Mouse (Mus musculus): Measurements from ENCODE around the gene S100a5. TPM values are rescaled to one million over a fixed set of nuclear protein-coding genes. Genes with fewer than 3 reads are reported as not detected.

Gene S100a5
- polyA plus RNA-seq, 1 experiment from 2014 or later: 1.4 TPM

- 93% methylated on average over 5 of the region's 5 CpGs for WGBS
- Histone ChIP-seq H3K9me3 (replicated peaks; ENCODE audit: low read length) (no peaks in the 10 kb centered on the region), H3K27me3 (ENCODE audit: insufficient read depth, low read length) (no peaks in the 10 kb centered on the region), H3K27ac (no peak overlapping the region), H3K36me3 (ENCODE audit: insufficient read depth, low read length) (no peaks in the 10 kb centered on the region), H3K4me2 (ENCODE audit: low read length) (no peak overlapping the region), H3K4me3 (replicated peaks; ENCODE audit: low read depth, low read length) (no peak overlapping the region), H3K9ac (ENCODE audit: low read depth, low read length) (no peak overlapping the region), H3K4me1 (replicated peaks; ENCODE audit: insufficient read depth, low read length) (no peaks in the 10 kb centered on the region)
- ATAC-seq (replicated peaks; ENCODE audit: low FRiP score, low read depth) (no peak), DNase-seq (ENCODE audit: low spot score) (no peak)
- no peak for TF ChIP-seq CTCF (IDR thresholded peaks at IDR 0.05; ENCODE audit: low read depth)
Observed at GRCm38 (mm10) chr3:90581141-90581540, 27.2 kb upstream of the S100a5 start.

DNA sequence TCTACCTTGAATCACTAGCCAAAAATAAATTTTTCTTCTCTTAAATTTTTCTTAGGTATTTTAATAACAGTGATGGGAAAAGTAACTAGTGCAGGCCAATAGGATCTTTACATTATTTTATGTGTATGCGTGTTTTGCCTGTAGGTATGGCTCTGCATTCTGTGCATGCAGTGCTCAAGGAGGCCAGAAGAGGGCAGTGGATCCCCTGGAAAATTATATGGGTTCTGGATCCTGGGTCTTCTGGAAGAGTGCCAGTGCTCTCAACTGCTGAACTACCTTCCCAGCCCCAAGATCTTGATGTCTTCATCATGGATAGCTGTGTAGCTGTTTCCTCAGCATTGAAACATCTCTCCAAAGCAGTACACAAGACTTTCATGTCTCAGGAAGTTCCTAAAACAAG lies 26.2 kb upstream of the S100a5 start:
- peak; percentile 52 for TF ChIP-seq CTCF (IDR thresholded peaks at IDR 0.05; ENCODE audit: low read depth)
- Histone ChIP-seq H3K4me1 (replicated peaks; ENCODE audit: insufficient read depth, low read length) (no peaks in the 10 kb centered on the region), H3K4me2 (ENCODE audit: low read length) (no peak overlapping the region), H3K9ac (ENCODE audit: low read depth, low read length) (no peak overlapping the region), H3K36me3 (ENCODE audit: insufficient read depth, low read length) (no peaks in the 10 kb centered on the region), H3K27me3 (ENCODE audit: insufficient read depth, low read length) (no peaks in the 10 kb centered on the region), H3K9me3 (replicated peaks; ENCODE audit: low read length) (no peaks in the 10 kb centered on the region), H3K27ac (no peak overlapping the region), H3K4me3 (replicated peaks; ENCODE audit: low read depth, low read length) (no peak overlapping the region)
- 100% methylated on average over 1 of the region's 1 CpGs for WGBS
- ATAC-seq (replicated peaks; ENCODE audit: low FRiP score, low read depth): no peak
- DNase-seq (ENCODE audit: low spot score): no peak

GRCm38 (mm10) chr3:90582556-90582955 lies 25.8 kb upstream of the S100a5 start:
- WGBS: 75% methylated on average over 4 of the region's 4 CpGs

GRCm38 (mm10) chr3:90583893-90584292 lies 24.4 kb upstream of the S100a5 start:
- Histone ChIP-seq H3K9ac (ENCODE audit: low read depth, low read length) (no peak overlapping the region), H3K4me2 (ENCODE audit: low read length) (no peak overlapping the region), H3K4me1 (replicated peaks; ENCODE audit: insufficient read depth, low read length) (no peaks in the 10 kb centered on the region), H3K9me3 (replicated peaks; ENCODE audit: low read length) (no peaks in the 10 kb centered on the region), H3K36me3 (ENCODE audit: insufficient read depth, low read length) (no peaks in the 10 kb centered on the region), H3K27ac (no peak overlapping the region), H3K27me3 (ENCODE audit: insufficient read depth, low read length) (no peaks in the 10 kb centered on the region), H3K4me3 (replicated peaks; ENCODE audit: low read depth, low read length) (no peak overlapping the region)
- DNase-seq (ENCODE audit: low spot score) (no peak), ATAC-seq (replicated peaks; ENCODE audit: low FRiP score, low read depth) (no peak)
- WGBS: 55% methylated on average over 3 of the region's 3 CpGs
- TF ChIP-seq CTCF (IDR thresholded peaks at IDR 0.05; ENCODE audit: low read depth): no peak

More at GRCm38 (mm10) chr3:90582556-90582955, 25.8 kb upstream of the S100a5 start:
- H3K4me2 ChIP-seq (ENCODE audit: low read length): no peak overlapping the region
- no peaks in the 10 kb centered on the region for H3K36me3 ChIP-seq (ENCODE audit: insufficient read depth, low read length)
- no peak overlapping the region for H3K27ac ChIP-seq
- H3K9me3 ChIP-seq (replicated peaks; ENCODE audit: low read length): no peaks in the 10 kb centered on the region
- TF ChIP-seq CTCF (IDR thresholded peaks at IDR 0.05; ENCODE audit: low read depth): no peak
- H3K4me1 ChIP-seq (replicated peaks; ENCODE audit: insufficient read depth, low read length): no peaks in the 10 kb centered on the region
- no peak overlapping the region for H3K4me3 ChIP-seq (replicated peaks; ENCODE audit: low read depth, low read length)
- no peak for DNase-seq (ENCODE audit: low spot score)
- no peak overlapping the region for H3K9ac ChIP-seq (ENCODE audit: low read depth, low read length)
- ATAC-seq (replicated peaks; ENCODE audit: low FRiP score, low read depth): no peak
- no peaks in the 10 kb centered on the region for H3K27me3 ChIP-seq (ENCODE audit: insufficient read depth, low read length)

- no peaks in the 10 kb centered on the region for H3K9me3 ChIP-seq (replicated peaks; ENCODE audit: low read length)
- H3K27me3 ChIP-seq (ENCODE audit: insufficient read depth, low read length): no peaks in the 10 kb centered on the region
- H3K4me2 ChIP-seq (ENCODE audit: low read length): no peak overlapping the region
- DNase-seq (ENCODE audit: low spot score): peak; percentile 95
- 0 out of 2 replicates have a peak overlapping the region, but pooled peaks have one; percentile 57 for H3K27ac ChIP-seq
- H3K9ac ChIP-seq (ENCODE audit: low read depth, low read length): no peak overlapping the region
- H3K36me3 ChIP-seq (ENCODE audit: insufficient read depth, low read length): no peaks in the 10 kb centered on the region
- WGBS: 27% methylated on average over 5 of the region's 5 CpGs
- ATAC-seq (replicated peaks; ENCODE audit: low FRiP score, low read depth): peak; percentile 69; the same call in 1 of the 2 replicates
- TF ChIP-seq CTCF (IDR thresholded peaks at IDR 0.05; ENCODE audit: low read depth): peak; percentile 97
- H3K4me3 ChIP-seq (replicated peaks; ENCODE audit: low read depth, low read length): no peak overlapping the region
- H3K4me1 ChIP-seq (replicated peaks; ENCODE audit: insufficient read depth, low read length): no peaks in the 10 kb centered on the region
Observed at GRCm38 (mm10) chr3:90585595-90585994, 22.7 kb upstream of the S100a5 start.

- Histone ChIP-seq H3K27me3 (ENCODE audit: insufficient read depth, low read length) (no peaks in the 10 kb centered on the region), H3K4me2 (ENCODE audit: low read length) (no peak overlapping the region), H3K4me3 (replicated peaks; ENCODE audit: low read depth, low read length) (no peak overlapping the region), H3K9me3 (replicated peaks; ENCODE audit: low read length) (no peaks in the 10 kb centered on the region), H3K27ac (peak overlapping the region; percentile 57; the same call in 1 of the 2 replicates), H3K36me3 (ENCODE audit: insufficient read depth, low read length) (no peaks in the 10 kb centered on the region), H3K9ac (ENCODE audit: low read depth, low read length) (no peak overlapping the region), H3K4me1 (replicated peaks; ENCODE audit: insufficient read depth, low read length) (no peaks in the 10 kb centered on the region)
- DNase-seq (ENCODE audit: low spot score) (no peak), ATAC-seq (replicated peaks; ENCODE audit: low FRiP score, low read depth) (no peak)
- WGBS: 83% methylated on average over 15 of the region's 15 CpGs
- no peak for TF ChIP-seq CTCF (IDR thresholded peaks at IDR 0.05; ENCODE audit: low read depth)
Observed at GRCm38 (mm10) chr3:90586016-90586643, 22.2 kb upstream of the S100a5 start.

Data from kidney, postnatal 0 days (tissue).